ENCODE assay signal across 19 mouse cellular contexts in genomic region chr17:50515926-50516325, GRCm38 (mm10). TPM values are rescaled to one million over a fixed set of nuclear protein-coding genes. Genes with fewer than 3 reads are reported as not detected.
A peak's percentile ranks its signal among the peaks of the same experiment; 100 is the strongest.
DNase-seq lines count a peak whose midpoint lies in the region; ATAC-seq and TF ChIP-seq lines count a peak whose summit lies in the region.
"Had no signal": no experiment of that assay in that cellular context is flagged by ENCODE, and none has a peak within 500 bp of the region (broad histone marks: within the 10 kb centered on the region; RNA-seq: fewer than 3 reads in every experiment).

No protein-coding gene starts in this region.

- H3K27ac ChIP-seq in heart, adult 2 months = no peak overlapping the region
- no peak overlapping the region for H3K27ac ChIP-seq in midbrain, embryonic 11.5 days (ENCODE audit: low read depth, low read length)
- H3K27ac ChIP-seq in midbrain, postnatal 0 days (ENCODE audit: low read depth, low read length) = no peak overlapping the region

- no peak overlapping the region for H3K9ac ChIP-seq in heart, adult 2 months (ENCODE audit: low read depth, low read length)
- no peak overlapping the region for H3K9ac ChIP-seq in midbrain, embryonic 11.5 days (ENCODE audit: low read length)
- no peak overlapping the region for H3K9ac ChIP-seq in midbrain, postnatal 0 days (replicated peaks; ENCODE audit: low read length, poor library complexity, severe bottlenecking)

- H3K79me2 ChIP-seq in heart, adult 2 months (replicated peaks; ENCODE audit: control insufficient read depth, insufficient read depth, low read length) = peaks cover 5% of the 10 kb centered on the region

- intact Hi-C loops in heart, adult 2 months (cut with DNase I) = no loop called here

- no peaks in the 10 kb centered on the region for H3K9me3 ChIP-seq in midbrain, embryonic 11.5 days (ENCODE audit: control insufficient read depth, low read length)
- H3K9me3 ChIP-seq in midbrain, postnatal 0 days (ENCODE audit: low read length) = no peaks in the 10 kb centered on the region

- TF ChIP-seq POLR2A in heart, adult 2 months (IDR thresholded peaks at IDR 0.05; ENCODE audit: insufficient read depth, low read depth, low read length) = no peak

- H3K27me3 ChIP-seq in heart, adult 2 months (ENCODE audit: control insufficient read depth, insufficient read depth, low read length) = no peaks in the 10 kb centered on the region
- H3K27me3 ChIP-seq in midbrain, embryonic 11.5 days (ENCODE audit: control insufficient read depth, insufficient read depth, low read length) = no peaks in the 10 kb centered on the region
- H3K27me3 ChIP-seq in midbrain, postnatal 0 days (ENCODE audit: insufficient read depth, low read length) = no peaks in the 10 kb centered on the region
- H3K27me3 ChIP-seq: CH12.LX had no signal

- no peak overlapping the region for H3K4me2 ChIP-seq in midbrain, embryonic 11.5 days
- no peak overlapping the region for H3K4me2 ChIP-seq in midbrain, postnatal 0 days (ENCODE audit: low read depth, low read length, poor library complexity, severe bottlenecking)

- H3K4me1 ChIP-seq in heart, adult 2 months (ENCODE audit: control insufficient read depth, insufficient read depth, low read length) = 0 out of 2 replicates have a peak, but pooled peaks cover under 1% of the 10 kb centered on the region
- peaks cover 4% of the 10 kb centered on the region for H3K4me1 ChIP-seq in midbrain, embryonic 11.5 days (ENCODE audit: control insufficient read depth, insufficient read depth, low read length)
- H3K4me1 ChIP-seq in midbrain, postnatal 0 days (ENCODE audit: insufficient read depth, low read length) = 0 out of 2 replicates have a peak, but pooled peaks cover 5% of the 10 kb centered on the region

- ATAC-seq in midbrain, embryonic 11.5 days (ENCODE audit: low FRiP score) = no peak
- ATAC-seq in midbrain, postnatal 0 days (ENCODE audit: low FRiP score) = no peak
- ATAC-seq: activated CD4-positive, CD25-positive, alpha-beta regulatory T cell, adult 4 months; CD4-positive, CD25-positive, alpha-beta regulatory T cell, adult 4 months; Patski had no signal

- no peak for TF ChIP-seq EP300 in heart, adult 2 months (IDR thresholded peaks at IDR 0.05; ENCODE audit: insufficient read depth, low read depth, low read length)

- 87% methylated on average over 4 of the region's 4 CpGs for WGBS in heart, adult 2 months
- whole genome bisulfite sequencing in midbrain, embryonic 11.5 days = 83% methylated on average over 4 of the region's 4 CpGs
- WGBS in midbrain, postnatal 0 days = 80% methylated on average over 4 of the region's 4 CpGs

- TF ChIP-seq CTCF in heart, adult 2 months (IDR thresholded peaks at IDR 0.05) = no peak
- no peak for TF ChIP-seq CTCF in midbrain, postnatal 0 days (IDR thresholded peaks at IDR 0.05)

- DNase-seq in heart, adult 11 months = peak; percentile 74
- DNase-seq in heart, adult 2 months = no peak
- DNase-seq in midbrain, embryonic 11.5 days (ENCODE audit: low spot score, missing footprints) = peak; percentile 51
- DNase-seq in midbrain, postnatal 0 days (ENCODE audit: low spot score) = no peak
- DNase-seq: adrenal gland, adult 2 months; adrenal gland, adult 8-10 months; adrenal gland, postnatal 10 days; adrenal gland, postnatal 14 days; adrenal gland, postnatal 25 days; adrenal gland, postnatal 36 days; B cell, adult 2 months; cerebellum, adult 11 months; cerebellum, adult 11-12 months; cerebellum, adult 18-20 months had no signal

- H3K36me3 ChIP-seq in heart, adult 2 months (ENCODE audit: control insufficient read depth, insufficient read depth, low read length) = no peaks in the 10 kb centered on the region
- no peaks in the 10 kb centered on the region for H3K36me3 ChIP-seq in midbrain, embryonic 11.5 days (ENCODE audit: control insufficient read depth, insufficient read depth, low read length)
- H3K36me3 ChIP-seq in midbrain, postnatal 0 days (ENCODE audit: insufficient read depth, low read length) = no peaks in the 10 kb centered on the region
- H3K36me3 ChIP-seq: G1E had no signal

- no peak overlapping the region for H3K4me3 ChIP-seq in heart, adult 2 months
- no peak overlapping the region for H3K4me3 ChIP-seq in midbrain, embryonic 11.5 days (ENCODE audit: low read depth, low read length)
- no peak overlapping the region for H3K4me3 ChIP-seq in midbrain, postnatal 0 days (ENCODE audit: low read depth, low read length)

RNA-seq across cellular contexts. Expression of gene Plcl2, which starts 6.7 kb away (rescaled TPM):
- total RNA-seq in heart, adult 2 months (2021) = 1 to 10 TPM; 7.5 to 8.0 TPM
- 2.8 and 6.1 TPM in 2 replicates for polyA plus RNA-seq in heart, adult 2 months (2012; rRNA removed)
- polyA plus RNA-seq in midbrain, embryonic 11.5 days (2014; fragmentation: Nextera tagmentation; extraction: Ambion mirVana) = 6.1 and 6.5 TPM in 2 replicates
- 43.2 and 52.1 TPM in 2 replicates for total RNA-seq in midbrain, postnatal 0 days (2014; rRNA removed)
- 7.1 and 8.8 TPM in 2 replicates for polyA plus RNA-seq in midbrain, postnatal 0 days (2015; fragmentation: Nextera tagmentation; extraction: Ambion mirVana)
- polyA plus RNA-seq: G1E, Patski had no signal

Comparison
In these comparisons a context has a peak if more than half of its experiments do, and no peak if none do; other contexts are left out.
1. DNase-seq: peak in heart, adult 11 months (single experiment) and midbrain, embryonic 11.5 days (single experiment); none in heart, adult 2 months (0 of 2) and midbrain, postnatal 0 days (single experiment).